Mouse (Mus musculus): ENCODE results near the gene Fam161a. TPM values are rescaled to one million over a fixed set of nuclear protein-coding genes. Genes with fewer than 3 reads are reported as not detected.

Gene Fam161a
- 0.06 TPM in 1 of 2 replicates, not detected in the other for polyA plus RNA-seq (2012; rRNA removed)

DNA sequence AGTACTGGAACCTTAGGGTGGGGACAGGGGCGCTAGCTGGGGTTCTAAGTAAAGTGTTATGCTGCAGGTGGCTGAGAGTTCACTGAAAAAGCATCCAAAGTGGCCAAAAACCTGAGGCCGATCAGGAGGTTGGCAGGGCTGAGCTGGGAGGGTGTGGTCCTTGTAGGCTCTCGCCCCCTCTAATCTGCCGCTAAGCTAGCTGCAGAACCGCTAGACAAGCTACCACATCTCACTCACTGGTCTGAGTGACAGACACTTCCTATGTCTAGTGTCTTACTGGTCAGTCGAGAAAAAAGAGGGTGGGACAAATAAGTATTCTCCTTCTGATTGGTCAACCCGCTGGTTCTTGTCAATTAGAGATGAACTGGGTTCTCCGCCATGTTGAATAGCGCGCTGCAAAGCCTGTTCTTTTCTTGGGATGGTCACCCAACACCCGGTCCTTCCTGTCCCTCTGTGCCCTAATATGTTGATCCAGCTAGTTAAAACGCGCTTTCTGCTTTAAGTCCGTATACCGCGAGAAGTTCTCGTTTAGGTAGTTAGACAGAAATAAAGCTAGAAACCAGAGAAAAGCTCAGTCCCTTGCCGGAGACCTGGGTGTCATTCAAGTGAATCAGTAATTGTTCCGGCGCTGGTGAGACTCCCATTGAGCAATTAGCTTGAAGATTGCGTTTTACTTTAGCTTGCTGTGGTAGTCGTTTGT is at the start of gene Fam161a:
TSS of gene Fam161a (plus strand) at position 51 of the 700 bp plus-strand sequence.
- under 1% methylated on average over 22 of the region's 22 CpGs for WGBS
- Histone ChIP-seq H3K27ac (ENCODE audit: insufficient read depth, low read depth, low read length) (peak within 1 kb of the TSS; percentile 26), H3K4me1 (ENCODE audit: control insufficient read depth, insufficient read depth, insufficient read length, low read length) (peaks cover 4% of the 10 kb centered on the region; the same call in 1 of the 2 replicates), H3K27me3 (ENCODE audit: control insufficient read depth, insufficient read depth, low read length) (no peaks in the 10 kb centered on the region), H3K4me3 (ENCODE audit: low read depth, low read length) (peak within 1 kb of the TSS; percentile 71), H3K36me3 (ENCODE audit: control insufficient read depth, insufficient read depth, low read length) (peaks cover 13% of the 10 kb centered on the region)
- no peak for TF ChIP-seq CTCF (IDR thresholded peaks at IDR 0.05; ENCODE audit: extremely low read depth, insufficient read length, insufficient replicate concordance, low read depth, low read length)
- no peak for TF ChIP-seq POLR2A (IDR thresholded peaks at IDR 0.05; ENCODE audit: low read depth, low read length)

DNA sequence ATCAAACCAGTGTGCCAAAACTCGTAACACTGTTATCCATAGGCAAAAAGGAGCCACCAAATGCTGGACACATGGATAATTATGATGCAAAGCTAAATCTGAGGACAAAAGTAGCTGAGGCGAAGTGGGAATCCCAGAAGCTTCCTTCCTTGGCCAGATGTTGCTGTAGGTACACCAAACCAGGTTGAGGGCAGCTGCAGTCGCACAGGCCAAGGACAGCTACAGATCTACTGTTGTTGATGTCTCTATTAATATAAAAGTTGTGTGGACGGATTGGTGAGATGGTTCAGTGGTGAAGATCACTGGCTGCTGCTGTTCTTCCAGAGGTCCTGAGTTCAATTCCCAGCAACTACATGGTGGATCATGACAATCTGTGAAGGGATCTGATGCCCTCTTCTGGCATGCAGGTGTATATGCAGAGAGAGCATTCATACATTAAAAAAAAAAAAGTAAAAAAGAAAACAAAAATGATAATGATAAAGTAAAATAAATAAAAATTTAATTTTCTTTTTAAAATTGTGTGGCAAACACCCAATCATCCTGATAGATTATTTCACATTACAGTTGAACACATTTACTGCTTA is 49.4 kb upstream of the Fam161a start:
- Histone ChIP-seq H3K27ac (ENCODE audit: insufficient read depth, low read depth, low read length) (no peak overlapping the region), H3K27me3 (ENCODE audit: control insufficient read depth, insufficient read depth, low read length) (no peaks in the 10 kb centered on the region), H3K4me3 (ENCODE audit: low read depth, low read length) (no peak overlapping the region), H3K4me1 (ENCODE audit: control insufficient read depth, insufficient read depth, insufficient read length, low read length) (no peaks in the 10 kb centered on the region), H3K36me3 (ENCODE audit: control insufficient read depth, insufficient read depth, low read length) (peaks cover 7% of the 10 kb centered on the region)
- WGBS, result 88% methylated on average over 4 of the region's 4 CpGs
- no peak for TF ChIP-seq POLR2A (IDR thresholded peaks at IDR 0.05; ENCODE audit: low read depth, low read length)
- TF ChIP-seq CTCF (IDR thresholded peaks at IDR 0.05; ENCODE audit: extremely low read depth, insufficient read length, insufficient replicate concordance, low read depth, low read length), result peak; percentile 32; the same call in 1 of the 2 replicates

DNA sequence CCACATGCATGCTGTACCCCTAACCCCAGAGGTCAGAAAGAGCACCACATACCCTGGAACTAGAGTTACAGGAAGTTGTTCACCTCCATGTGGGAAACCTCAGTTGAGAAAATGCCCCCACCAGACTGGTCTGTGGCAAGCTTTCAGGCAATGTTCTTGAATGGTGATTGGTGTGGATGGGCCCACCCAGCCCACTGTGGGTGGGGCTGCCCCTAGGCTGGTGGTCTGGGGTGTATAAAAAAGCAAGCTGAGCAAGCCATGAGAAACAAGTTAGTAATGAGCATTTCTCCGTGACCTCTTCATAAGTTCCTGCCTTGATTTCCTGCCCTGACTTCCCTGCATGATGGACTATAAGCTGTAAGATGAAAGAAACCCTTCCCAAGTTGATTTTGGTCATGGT is 45.2 kb upstream of the Fam161a start:
- TF ChIP-seq CTCF (IDR thresholded peaks at IDR 0.05; ENCODE audit: extremely low read depth, insufficient read length, insufficient replicate concordance, low read depth, low read length) (no peak), POLR2A (IDR thresholded peaks at IDR 0.05; ENCODE audit: low read depth, low read length) (no peak)
- Histone ChIP-seq H3K4me1 (ENCODE audit: control insufficient read depth, insufficient read depth, insufficient read length, low read length) (no peaks in the 10 kb centered on the region), H3K27ac (ENCODE audit: insufficient read depth, low read depth, low read length) (no peak overlapping the region), H3K4me3 (ENCODE audit: low read depth, low read length) (no peak overlapping the region), H3K36me3 (ENCODE audit: control insufficient read depth, insufficient read depth, low read length) (no peaks in the 10 kb centered on the region), H3K27me3 (ENCODE audit: control insufficient read depth, insufficient read depth, low read length) (no peaks in the 10 kb centered on the region)
- WGBS, result 97% methylated on average over 1 of the region's 1 CpGs

DNA sequence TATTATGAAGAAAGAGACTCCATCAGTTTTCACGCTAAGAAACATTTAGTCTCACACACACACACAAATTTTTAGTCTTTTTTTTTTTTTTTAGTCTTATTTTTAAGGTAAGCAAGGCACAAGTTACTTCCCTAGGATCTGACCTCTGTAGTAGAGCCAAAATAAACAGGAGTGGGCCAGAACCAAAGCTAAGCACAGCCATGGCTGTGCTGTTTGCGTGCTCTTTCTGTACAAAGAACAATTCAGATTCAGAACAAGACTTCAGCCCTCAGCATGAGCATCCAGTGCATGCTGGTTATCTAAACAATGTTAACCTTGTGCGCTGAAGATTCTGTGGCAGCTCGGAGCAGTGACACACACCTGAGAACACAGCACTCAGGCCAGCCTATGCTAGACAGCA is 42.9 kb upstream of the Fam161a start:
- H3K27ac ChIP-seq (ENCODE audit: insufficient read depth, low read depth, low read length), result no peak overlapping the region
- WGBS, result 75% methylated on average over 4 of the region's 4 CpGs
- H3K27me3 ChIP-seq (ENCODE audit: control insufficient read depth, insufficient read depth, low read length), result no peaks in the 10 kb centered on the region
- H3K36me3 ChIP-seq (ENCODE audit: control insufficient read depth, insufficient read depth, low read length), result no peaks in the 10 kb centered on the region
- H3K4me1 ChIP-seq (ENCODE audit: control insufficient read depth, insufficient read depth, insufficient read length, low read length), result no peaks in the 10 kb centered on the region
- H3K4me3 ChIP-seq (ENCODE audit: low read depth, low read length), result no peak overlapping the region
- TF ChIP-seq CTCF (IDR thresholded peaks at IDR 0.05; ENCODE audit: extremely low read depth, insufficient read length, insufficient replicate concordance, low read depth, low read length), result no peak
- no peak for TF ChIP-seq POLR2A (IDR thresholded peaks at IDR 0.05; ENCODE audit: low read depth, low read length)

DNA sequence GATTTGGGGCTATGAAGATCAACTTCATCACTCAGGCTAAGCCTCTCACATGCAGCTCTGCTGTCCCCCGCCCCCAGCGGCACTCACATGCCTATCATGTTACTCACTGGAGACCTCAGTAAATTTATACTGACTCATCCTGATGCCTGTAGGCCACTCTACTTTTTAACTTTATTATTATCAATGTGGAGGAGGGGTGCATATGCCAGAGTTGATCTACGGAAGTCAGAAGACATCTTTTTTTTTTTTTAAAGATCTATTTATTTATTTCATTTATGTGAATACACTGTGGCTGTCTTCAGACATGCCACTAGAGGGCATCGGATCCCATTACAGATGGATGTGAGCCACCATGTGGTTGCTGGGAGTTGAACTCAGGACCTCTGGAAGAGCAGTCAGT is 41.8 kb upstream of the Fam161a start:
- Histone ChIP-seq H3K27ac (ENCODE audit: insufficient read depth, low read depth, low read length) (no peak overlapping the region), H3K36me3 (ENCODE audit: control insufficient read depth, insufficient read depth, low read length) (no peaks in the 10 kb centered on the region), H3K27me3 (ENCODE audit: control insufficient read depth, insufficient read depth, low read length) (no peaks in the 10 kb centered on the region), H3K4me1 (ENCODE audit: control insufficient read depth, insufficient read depth, insufficient read length, low read length) (no peaks in the 10 kb centered on the region), H3K4me3 (ENCODE audit: low read depth, low read length) (no peak overlapping the region)
- 90% methylated on average over 4 of the region's 4 CpGs for WGBS
- no peak for TF ChIP-seq POLR2A (IDR thresholded peaks at IDR 0.05; ENCODE audit: low read depth, low read length)
- no peak; the same call in 1 of the 2 replicates for TF ChIP-seq CTCF (IDR thresholded peaks at IDR 0.05; ENCODE audit: extremely low read depth, insufficient read length, insufficient replicate concordance, low read depth, low read length)

DNA sequence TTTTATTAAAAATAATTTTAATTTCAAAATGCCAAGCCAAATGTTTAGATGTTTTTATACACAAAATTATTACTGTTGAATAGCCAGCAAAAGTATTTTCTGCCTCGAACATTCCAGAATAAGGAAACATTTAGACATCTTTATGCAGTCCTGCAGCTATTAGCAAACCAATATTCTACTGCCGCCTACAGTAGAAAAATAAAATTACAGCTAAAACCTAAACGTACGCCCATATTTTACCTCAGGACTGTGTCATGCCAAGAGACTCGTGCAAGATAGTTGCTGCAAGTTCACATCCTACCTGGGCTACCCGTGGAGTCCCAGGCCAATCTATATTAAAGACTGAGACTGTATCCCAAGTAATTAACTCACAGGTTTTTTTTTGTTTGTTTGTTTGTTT is 37.8 kb upstream of the Fam161a start:
- no peaks in the 10 kb centered on the region for H3K27me3 ChIP-seq (ENCODE audit: control insufficient read depth, insufficient read depth, low read length)
- no peak overlapping the region for H3K4me3 ChIP-seq (ENCODE audit: low read depth, low read length)
- no peak overlapping the region for H3K27ac ChIP-seq (ENCODE audit: insufficient read depth, low read depth, low read length)
- no peaks in the 10 kb centered on the region for H3K4me1 ChIP-seq (ENCODE audit: control insufficient read depth, insufficient read depth, insufficient read length, low read length)
- WGBS, result 34% methylated on average over 6 of the region's 6 CpGs
- TF ChIP-seq POLR2A (IDR thresholded peaks at IDR 0.05; ENCODE audit: low read depth, low read length), result no peak
- TF ChIP-seq CTCF (IDR thresholded peaks at IDR 0.05; ENCODE audit: extremely low read depth, insufficient read length, insufficient replicate concordance, low read depth, low read length), result peak; percentile 30; the same call in 1 of the 2 replicates
- no peaks in the 10 kb centered on the region for H3K36me3 ChIP-seq (ENCODE audit: control insufficient read depth, insufficient read depth, low read length)

DNA sequence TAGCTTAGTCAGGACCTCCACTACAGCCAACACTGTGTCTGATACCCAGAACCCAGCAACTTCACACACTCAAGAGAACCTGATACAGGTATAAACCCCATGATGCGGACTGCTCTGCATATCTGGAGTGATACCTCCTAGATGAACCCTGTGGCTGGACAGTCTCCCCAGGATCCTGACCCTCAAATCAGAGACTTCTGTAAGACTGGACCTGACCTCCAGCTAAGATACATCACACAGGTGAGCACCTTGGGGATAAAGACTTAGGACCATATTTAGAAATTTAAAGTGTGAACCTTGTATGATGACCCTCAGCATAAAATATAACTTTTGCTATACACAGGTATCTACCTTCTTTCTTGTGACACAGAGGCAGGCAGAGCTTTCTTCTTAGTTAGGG is 36.8 kb upstream of the Fam161a start:
- H3K36me3 ChIP-seq (ENCODE audit: control insufficient read depth, insufficient read depth, low read length), result no peaks in the 10 kb centered on the region
- TF ChIP-seq POLR2A (IDR thresholded peaks at IDR 0.05; ENCODE audit: low read depth, low read length) (no peak), CTCF (IDR thresholded peaks at IDR 0.05; ENCODE audit: extremely low read depth, insufficient read length, insufficient replicate concordance, low read depth, low read length) (no peak)
- no peaks in the 10 kb centered on the region for H3K27me3 ChIP-seq (ENCODE audit: control insufficient read depth, insufficient read depth, low read length)
- H3K4me3 ChIP-seq (ENCODE audit: low read depth, low read length), result no peak overlapping the region
- H3K27ac ChIP-seq (ENCODE audit: insufficient read depth, low read depth, low read length), result no peak overlapping the region
- 95% methylated on average over 1 of the region's 1 CpGs for WGBS
- peaks cover 2% of the 10 kb centered on the region; the same call in 1 of the 2 replicates for H3K4me1 ChIP-seq (ENCODE audit: control insufficient read depth, insufficient read depth, insufficient read length, low read length)

Measured in small intestine, adult 2 months (tissue).